Mouse (Mus musculus) CD8-positive naive resting alpha-beta T cell, adult 2 months (primary cell): ENCODE results near the gene Tnfrsf18.

Source experiments
- DNase-seq, 2 experiments: peaks; one replicate each; pipeline ENCODE4 v3.0.0; 2022; ENCODE audit warnings: low read depth in 2 of 2, low spot score in 2 of 2

Gene Tnfrsf18

GRCm38 (mm10) chr4:156070716-156071115 is 44.8 kb downstream of the Tnfrsf18 start:
- DNase-seq = no peak

- peak in 1 of 2 experiments; percentile 15 for DNase-seq
Measured at GRCm38 (mm10) chr4:156076911-156077382, 51.0 kb downstream of the Tnfrsf18 start.

GRCm38 (mm10) chr4:156077499-156078301 is 51.7 kb downstream of the Tnfrsf18 start:
- peak; percentile 20 to 35 for DNase-seq
